Mouse (Mus musculus) common myeloid progenitor, adult 5-6 weeks (primary cell): ENCODE measurements around the gene Akap2. TPM values are rescaled to one million over a fixed set of nuclear protein-coding genes. Genes with fewer than 3 reads are reported as not detected.

Experiments
- ATAC-seq: replicated peaks from 2 replicates; pipeline ENCODE4 v1.8.0; 2016; ENCODE audit warnings: low read depth, mild to moderate bottlenecking, moderate TSS enrichment, inconsistent platforms; ENCODE audit not compliant: poor library complexity, severe bottlenecking
- total RNA-seq: library from RNA; stranded (forward); fragments of 200-1000, 187-1606 nt; gene quantifications from 2 replicates; pipeline ENCODE4 v1.2.3, GENCODE M21; 2017

Akap2 gene
- total RNA-seq, 1 experiment from 2014 or later = 2.2 TPM

- no peak for ATAC-seq
These were observed 66.6 kb downstream of the Akap2 start for GRCm38 (mm10) chr4:57783853-57784600.

GRCm38 (mm10) chr4:57788709-57789108 is 71.3 kb downstream of the Akap2 start:
- ATAC-seq = 0 out of 2 replicates have a peak, but pooled peaks have one; percentile 25

- no peak for ATAC-seq
These were observed 71.7 kb downstream of the Akap2 start for GRCm38 (mm10) chr4:57789118-57789517.

- ATAC-seq = no peak
These were observed 76.5 kb downstream of the Akap2 start for GRCm38 (mm10) chr4:57793989-57794388.

GRCm38 (mm10) chr4:57794547-57794946 is 77.1 kb downstream of the Akap2 start:
- no peak for ATAC-seq

GRCm38 (mm10) chr4:57797548-57798285 is 80.3 kb downstream of the Akap2 start:
- peak; percentile 48 for ATAC-seq

- ATAC-seq = peak; percentile 63
These were observed 81.0 kb downstream of the Akap2 start for GRCm38 (mm10) chr4:57798286-57799018.

GRCm38 (mm10) chr4:57799297-57799696 is 81.8 kb downstream of the Akap2 start:
- no peak; the same call in 1 of the 2 replicates for ATAC-seq

GRCm38 (mm10) chr4:57801239-57801638 is 83.8 kb downstream of the Akap2 start:
- ATAC-seq = no peak

GRCm38 (mm10) chr4:57801986-57802385 is 84.5 kb downstream of the Akap2 start:
- ATAC-seq = no peak

- ATAC-seq = no peak
These were observed 85.0 kb downstream of the Akap2 start for GRCm38 (mm10) chr4:57802411-57802810.

GRCm38 (mm10) chr4:57804902-57805301 is 87.4 kb downstream of the Akap2 start:
- ATAC-seq = no peak

- ATAC-seq = no peak
These were observed 92.0 kb downstream of the Akap2 start for GRCm38 (mm10) chr4:57809449-57809848.

GRCm38 (mm10) chr4:57812075-57812474 is 94.6 kb downstream of the Akap2 start:
- no peak for ATAC-seq

- peak; percentile 76 for ATAC-seq
These were observed 95.6 kb downstream of the Akap2 start for GRCm38 (mm10) chr4:57812916-57813575.

- ATAC-seq = peak; percentile 68
These were observed 96.1 kb downstream of the Akap2 start for GRCm38 (mm10) chr4:57813576-57813945.

- ATAC-seq = no peak
These were observed 97.9 kb downstream of the Akap2 start for GRCm38 (mm10) chr4:57815355-57815754.

- no peak for ATAC-seq
These were observed 98.7 kb downstream of the Akap2 start for GRCm38 (mm10) chr4:57816146-57816545.

GRCm38 (mm10) chr4:57820839-57821374 is 103.5 kb downstream of the Akap2 start:
- no peak for ATAC-seq
